Mouse (Mus musculus): Measurements from ENCODE around the gene Pkdcc.
A peak's percentile ranks its signal among the peaks of the same experiment; 100 is the strongest.

Gene Pkdcc

DNA sequence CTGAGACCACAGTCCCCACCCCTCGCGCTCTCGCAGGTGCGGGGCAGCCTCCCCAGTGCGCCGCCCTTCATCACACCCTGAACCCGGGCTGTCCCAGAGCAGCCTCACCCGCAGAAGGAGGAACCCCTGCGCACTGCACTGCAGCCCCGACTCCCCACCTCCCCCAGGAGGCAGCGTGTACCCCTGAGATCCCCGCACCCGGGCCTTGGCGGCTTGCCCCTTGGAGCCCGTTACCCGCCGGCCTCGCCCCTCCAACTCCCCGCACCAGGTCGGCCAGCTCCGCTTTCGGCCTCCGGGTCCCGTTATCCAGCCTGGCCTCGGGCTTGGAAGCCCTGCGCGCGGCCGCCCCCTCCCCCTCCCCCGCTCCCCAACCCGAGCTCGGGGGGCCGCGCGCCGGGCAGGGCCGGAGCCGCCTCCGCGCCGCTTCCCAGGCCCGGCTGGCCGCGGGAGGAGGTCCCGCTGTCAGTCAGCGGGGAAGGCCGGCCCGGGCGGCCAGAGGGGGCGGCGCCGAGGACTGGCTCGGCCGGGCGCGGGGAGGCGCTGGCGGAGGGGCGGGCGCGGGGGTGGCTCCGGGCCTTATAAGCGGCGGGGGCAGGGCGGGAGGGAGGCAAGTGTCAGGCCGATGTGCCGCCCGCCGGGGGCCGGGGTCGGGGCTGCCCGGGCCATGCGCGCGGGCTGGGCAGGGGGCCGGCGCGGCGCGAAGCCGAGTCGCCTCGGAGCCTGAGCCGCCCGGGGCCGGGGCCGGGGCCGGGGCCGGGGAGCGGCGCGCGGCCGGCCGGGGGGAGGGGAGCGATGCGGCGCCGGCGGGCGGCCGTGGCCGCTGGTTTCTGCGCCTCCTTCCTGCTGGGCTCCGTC lies at the start of gene Pkdcc:
Gene Pkdcc (plus strand): TSS at position 619 of the 855 bp plus-strand sequence.
- peak; percentile 3 for DNase-seq (ENCODE audit: low read depth)

DNA sequence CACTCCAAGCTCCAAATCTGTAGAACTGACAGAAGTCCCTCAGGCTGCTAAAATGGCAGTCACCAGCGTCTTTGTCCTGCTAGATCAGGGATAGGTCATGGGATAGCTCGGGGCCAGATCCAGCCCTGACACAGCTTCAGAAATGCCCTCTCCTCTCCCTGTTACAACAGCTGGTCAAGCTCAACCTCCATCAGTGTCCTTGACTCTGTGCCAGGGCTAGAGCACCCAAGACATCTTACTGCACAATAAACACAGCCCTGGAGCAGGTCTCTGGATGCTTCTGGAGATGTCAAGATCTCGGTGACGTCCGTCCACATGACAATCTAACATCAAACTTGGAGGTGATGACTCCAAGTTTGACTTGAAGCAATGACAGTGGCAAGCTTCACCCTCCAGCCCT lies 48.9 kb upstream of the Pkdcc start:
- DNase-seq (ENCODE audit: low read depth), result no peak

DNA sequence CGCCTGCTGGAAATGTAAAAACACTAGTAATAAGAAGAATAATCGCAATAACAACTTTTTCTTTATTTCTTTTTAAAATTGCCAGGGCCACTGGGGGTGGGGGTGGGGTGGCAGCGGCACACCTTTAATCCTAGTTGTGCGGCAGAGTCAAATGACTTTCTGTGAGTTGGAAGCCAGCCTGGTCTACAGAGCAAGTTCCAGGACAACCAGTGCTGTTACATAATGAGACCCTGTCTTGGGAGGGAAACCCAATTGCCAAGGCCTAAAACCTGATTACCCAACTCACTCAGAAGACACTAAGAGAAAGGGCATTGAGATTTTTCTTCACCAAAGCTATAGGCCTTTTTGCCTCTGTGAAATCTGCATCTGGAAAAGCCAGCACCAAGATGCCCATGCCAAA lies 38.9 kb upstream of the Pkdcc start:
- DNase-seq (ENCODE audit: low read depth), result no peak

DNA sequence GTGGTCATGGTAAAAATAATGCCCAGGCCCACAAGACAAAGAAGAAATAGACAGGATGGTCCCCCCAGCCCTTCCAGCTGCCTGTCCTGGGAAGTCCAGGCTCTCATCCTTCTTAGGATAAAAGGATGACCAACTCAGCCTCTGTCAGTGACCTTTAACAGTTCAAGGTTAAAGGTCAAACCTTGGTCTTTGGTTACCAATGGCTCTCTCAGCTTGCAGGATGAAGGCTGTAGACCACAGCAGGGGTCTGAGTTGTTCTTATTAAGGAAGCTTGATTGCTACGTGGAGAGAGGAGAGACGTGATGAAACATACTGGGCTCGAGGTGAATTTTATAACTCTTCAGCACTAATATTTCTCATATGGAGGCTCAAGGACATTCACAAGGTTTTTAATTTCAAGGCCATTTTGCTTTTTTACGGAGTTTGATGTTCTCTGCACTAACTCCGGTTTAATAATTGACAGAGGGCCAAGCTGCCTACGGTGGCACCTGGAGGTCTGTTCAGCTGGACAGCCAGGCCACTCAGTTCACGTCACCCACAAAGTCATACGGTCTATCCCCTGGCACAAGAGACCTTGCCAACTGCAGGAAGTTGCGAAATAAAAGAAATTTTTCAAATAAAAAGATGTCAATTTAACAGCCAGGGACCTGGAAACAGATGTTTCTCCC lies 36.5 kb upstream of the Pkdcc start:
- no peak for DNase-seq (ENCODE audit: low read depth)

DNA sequence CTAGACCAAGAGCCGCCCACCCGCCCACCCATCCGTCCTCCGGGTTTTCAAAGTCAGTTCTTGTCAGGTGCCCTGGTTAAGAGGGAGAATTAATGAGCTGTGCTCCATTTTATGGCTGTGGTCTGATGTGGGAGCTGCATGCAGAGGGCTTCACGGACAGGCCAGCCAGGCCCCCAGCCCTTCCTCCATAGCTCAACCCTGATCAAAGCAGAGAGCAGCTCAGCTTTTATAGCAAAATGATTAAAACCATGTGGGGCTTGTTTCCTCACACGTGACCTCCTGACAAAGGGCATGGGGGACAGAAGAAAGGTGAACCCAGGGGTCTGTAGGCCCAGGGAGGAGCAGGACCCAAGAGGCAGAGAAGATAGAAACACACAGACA lies 36.0 kb upstream of the Pkdcc start:
- no peak for DNase-seq (ENCODE audit: low read depth)

DNA sequence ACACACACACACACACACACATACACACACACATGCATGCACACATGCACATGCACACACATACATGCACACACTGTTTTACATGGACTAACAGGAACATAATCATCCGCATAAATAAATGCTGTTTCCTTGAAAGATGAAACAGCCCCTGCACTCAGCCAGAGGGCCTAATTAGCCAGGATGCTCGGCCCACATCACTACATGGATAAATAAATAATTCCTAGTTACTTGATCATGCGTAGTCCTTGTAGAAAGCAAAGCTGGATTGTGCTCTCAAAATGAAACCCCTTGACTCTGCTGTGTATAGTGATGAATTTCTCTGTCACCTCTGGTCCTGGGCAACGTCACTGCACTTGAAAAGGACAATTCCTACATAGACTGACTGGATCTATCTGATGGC lies 35.5 kb upstream of the Pkdcc start:
- no peak for DNase-seq (ENCODE audit: low read depth)

DNA sequence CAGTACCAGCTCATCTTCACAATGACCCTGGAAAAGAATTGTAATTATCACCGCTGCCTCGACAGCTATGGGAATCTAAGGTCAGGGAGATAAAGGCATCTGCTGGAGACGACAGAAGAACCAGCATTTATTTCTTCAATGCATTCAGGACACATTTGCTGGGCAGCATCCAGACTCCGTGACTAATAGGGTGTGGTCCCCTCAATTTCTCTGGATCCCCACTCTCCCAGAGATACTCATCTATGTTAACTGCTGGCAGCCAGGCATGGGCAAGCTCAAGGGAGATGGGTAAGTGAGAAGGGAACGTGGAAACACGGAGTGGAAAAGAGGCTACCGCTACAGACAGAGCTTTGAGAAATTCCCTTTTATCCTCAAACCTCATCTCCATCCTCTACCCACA lies 34.0 kb upstream of the Pkdcc start:
- no peak for DNase-seq (ENCODE audit: low read depth)

DNA sequence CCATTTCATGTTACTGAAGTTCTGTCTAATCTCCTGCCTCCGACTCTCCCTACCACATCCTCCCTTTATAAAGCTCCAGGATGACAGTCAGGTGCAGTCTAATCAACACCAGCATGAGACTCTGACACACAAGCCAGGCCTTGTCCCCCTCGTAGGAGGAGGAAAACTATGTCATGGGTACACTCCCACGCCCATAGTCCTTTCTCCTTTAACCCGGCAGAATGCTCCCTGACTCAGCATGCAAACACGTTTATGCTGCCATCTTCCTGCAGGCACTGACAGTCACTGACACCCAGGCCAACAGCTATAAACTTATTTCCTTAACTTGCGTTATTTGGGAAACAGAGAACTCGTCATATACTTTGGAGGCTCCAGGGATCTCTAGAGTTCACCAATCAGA lies 33.5 kb upstream of the Pkdcc start:
- DNase-seq (ENCODE audit: low read depth), result no peak

DNA sequence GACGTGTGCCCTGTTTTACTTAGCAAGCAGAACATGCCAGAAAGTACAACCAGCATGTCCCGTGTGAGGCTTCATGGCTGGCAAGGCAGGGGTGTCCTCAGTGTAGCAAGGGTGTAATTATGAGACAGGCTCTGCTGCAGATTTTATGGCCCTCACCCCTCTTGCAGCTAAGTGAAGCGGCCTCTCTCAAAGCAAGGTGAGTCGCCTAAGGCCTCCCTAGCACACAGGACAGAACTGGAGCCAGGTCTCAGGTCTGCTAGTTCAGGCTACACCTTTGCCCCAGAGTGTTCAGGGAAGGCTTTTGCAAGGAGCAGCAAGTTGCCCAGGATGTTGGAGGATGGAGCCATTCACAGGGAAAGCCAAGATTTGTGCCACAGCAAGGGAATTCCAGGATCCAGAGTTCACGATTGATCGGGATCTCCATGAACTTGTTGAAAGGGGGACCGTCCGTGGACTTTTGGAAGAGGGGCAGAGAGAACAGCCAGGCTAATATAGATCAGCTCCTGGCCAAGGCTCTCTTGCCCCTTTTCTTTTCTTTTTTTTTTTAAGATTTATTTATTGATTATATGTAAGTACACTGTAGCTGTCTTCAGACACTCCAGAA lies 32.9 kb upstream of the Pkdcc start:
- DNase-seq (ENCODE audit: low read depth), result no peak

DNA sequence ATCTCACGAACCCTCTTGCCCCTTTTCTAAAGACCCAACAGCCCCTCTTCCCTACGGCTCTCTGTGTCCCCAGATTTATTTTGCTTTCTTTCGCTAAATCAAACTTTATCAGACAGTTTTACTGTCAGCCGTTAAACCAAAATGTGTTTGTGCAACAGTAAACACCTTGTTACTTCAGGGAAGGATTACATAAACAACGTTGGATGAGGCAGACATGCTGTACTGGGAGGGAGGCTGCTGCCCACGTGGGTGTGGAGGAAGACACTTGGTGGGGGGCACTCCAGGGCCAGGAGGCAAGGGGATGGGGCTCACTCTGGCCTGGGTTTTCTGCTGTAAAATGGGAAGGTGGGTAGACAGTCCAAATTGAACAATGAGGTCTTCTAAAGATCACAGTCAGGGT lies 32.3 kb upstream of the Pkdcc start:
- DNase-seq (ENCODE audit: low read depth), result no peak

DNA sequence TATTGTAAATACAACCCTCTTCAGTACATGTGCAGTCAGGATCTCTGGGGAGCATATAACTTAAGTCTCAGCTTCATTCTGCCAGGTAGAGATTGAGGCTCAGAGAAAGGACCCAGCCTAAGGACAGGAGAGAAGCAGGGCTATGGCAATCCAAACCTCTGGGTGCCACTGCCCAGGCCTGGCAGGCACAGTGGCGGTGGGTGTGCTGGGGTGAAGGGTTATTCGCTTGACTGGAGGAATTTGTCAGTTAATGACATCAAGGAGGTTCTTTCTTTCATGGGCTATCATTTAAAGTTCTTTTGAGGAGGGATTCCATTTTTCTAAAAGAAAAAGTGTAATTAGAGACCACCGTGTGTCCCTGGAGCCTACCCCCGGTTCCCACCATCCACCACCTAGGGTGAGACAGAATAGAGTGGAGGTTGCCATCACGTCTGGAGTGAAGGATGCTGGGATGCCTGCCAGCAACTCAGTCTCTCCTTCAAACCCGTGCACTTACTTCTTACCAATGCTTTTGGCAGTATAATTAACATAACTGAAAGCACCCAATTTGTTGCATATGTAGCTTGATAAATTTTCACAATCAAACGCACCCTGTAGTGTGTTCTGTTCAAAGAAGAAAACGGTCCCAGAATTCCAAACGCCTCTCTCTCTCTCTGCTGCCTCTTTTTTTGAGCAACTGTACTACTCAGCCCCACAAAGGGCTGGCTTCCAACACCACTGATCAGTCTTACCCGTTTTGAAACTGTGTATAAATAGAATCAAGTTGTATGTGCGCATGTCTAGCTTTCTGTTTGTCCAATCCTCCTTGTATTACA lies 27.1 kb upstream of the Pkdcc start:
- no peak for DNase-seq (ENCODE audit: low read depth)

DNA sequence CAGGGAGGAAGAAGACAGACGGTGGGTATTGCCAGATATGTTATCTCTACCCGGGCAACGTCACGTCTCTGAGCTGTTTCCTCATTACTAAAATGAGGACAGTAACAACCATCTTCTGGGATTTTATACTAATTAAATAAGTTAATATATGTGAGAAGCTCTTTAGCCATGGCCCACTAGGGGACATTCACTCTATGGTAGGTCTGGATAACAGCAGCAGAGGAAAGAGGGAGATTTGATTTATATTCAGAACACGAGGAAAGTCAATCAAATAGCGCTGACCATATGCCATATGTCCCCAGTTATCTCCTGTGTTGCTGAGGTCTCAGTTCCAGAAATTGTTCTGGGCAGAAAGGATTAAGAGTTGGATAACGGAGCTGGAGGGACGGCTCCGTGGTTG lies 24.3 kb upstream of the Pkdcc start:
- DNase-seq (ENCODE audit: low read depth), result no peak

DNA sequence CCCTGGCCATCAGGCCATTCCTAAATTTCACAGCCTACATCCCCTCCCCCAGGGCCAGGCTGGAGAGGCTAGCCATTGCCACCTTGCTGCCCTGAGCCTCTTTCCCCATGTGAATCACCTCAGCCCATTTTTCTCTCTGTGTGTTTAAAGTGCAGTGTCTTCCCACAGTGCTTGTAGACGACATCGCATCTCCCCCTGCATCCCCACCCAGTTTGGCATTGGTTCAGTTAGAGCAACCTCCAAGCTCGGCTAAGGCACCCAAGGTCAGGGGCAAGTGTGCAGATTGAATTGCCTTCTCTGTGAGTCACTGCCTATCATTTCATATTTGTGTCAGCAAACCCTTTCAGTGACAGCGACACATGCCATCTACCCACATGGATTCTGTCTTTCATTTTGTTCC lies 20.6 kb upstream of the Pkdcc start:
- DNase-seq (ENCODE audit: low read depth), result no peak

DNA sequence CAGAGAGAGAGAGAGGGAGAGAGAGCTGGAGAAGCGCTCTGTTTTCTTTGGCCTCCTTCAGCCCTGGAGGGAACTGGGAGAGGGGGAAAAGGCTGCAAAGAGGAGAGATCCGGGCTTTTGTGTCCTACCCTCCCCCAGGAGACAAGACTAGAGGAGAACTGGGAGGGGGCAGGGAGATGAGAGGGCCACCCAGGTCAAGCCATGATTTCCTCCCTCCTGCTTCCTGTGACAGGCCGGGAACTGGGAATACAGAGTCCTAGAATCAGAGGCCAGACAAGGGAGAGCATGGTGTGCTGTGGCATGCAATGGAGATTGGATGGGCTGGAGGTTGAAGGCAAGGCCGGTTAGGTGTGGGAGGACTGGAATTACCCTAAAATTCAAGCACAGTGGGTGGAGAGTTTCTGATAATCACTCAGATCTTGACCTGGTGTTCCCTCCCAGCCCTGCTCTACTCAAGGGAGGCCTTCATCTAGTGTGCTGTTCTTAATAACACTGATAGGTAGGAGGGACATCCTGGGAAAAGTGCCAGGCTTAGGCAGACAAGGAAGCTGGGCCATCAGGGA lies 17.6 kb upstream of the Pkdcc start:
- no peak for DNase-seq (ENCODE audit: low read depth)

DNA sequence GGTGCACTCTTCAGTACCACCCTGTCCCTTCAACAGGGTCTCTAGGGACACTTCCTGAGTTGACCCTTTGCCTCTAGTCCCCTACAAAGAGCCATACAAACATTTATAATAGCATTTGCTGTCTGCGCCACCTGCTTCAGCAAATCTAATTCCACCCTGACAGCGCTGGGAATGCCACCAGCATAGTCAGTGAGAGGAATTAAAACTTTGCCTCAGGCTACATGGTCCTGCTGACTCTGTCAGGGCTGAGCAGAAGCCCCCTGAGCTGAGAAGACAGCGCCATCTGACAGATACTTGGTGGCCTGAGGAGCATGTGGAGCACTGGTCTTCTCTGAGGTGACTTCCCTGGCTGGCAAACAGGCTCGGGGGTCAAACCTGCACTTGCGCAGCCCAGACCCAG lies 14.6 kb upstream of the Pkdcc start:
- no peak for DNase-seq (ENCODE audit: low read depth)

DNA sequence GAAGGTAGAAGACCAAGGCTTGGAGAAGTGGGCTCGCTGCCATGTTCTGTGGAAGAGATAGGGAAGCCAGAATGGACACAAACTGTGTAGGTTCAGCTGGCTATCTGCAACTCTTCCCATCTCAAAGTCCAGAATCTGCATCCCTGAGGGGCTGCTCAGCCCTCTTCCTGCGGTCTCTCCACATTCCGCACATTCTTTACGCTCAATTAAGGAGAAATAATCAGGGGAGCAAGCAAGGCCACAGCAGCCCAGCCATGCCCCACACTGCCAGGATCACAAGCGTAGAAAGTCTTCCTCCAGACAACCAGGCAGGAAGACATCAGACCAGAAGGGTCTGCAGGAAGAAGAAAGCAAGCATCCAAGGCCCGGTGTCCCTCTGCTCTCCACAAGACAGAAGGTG lies 13.8 kb upstream of the Pkdcc start:
- DNase-seq (ENCODE audit: low read depth), result no peak

DNA sequence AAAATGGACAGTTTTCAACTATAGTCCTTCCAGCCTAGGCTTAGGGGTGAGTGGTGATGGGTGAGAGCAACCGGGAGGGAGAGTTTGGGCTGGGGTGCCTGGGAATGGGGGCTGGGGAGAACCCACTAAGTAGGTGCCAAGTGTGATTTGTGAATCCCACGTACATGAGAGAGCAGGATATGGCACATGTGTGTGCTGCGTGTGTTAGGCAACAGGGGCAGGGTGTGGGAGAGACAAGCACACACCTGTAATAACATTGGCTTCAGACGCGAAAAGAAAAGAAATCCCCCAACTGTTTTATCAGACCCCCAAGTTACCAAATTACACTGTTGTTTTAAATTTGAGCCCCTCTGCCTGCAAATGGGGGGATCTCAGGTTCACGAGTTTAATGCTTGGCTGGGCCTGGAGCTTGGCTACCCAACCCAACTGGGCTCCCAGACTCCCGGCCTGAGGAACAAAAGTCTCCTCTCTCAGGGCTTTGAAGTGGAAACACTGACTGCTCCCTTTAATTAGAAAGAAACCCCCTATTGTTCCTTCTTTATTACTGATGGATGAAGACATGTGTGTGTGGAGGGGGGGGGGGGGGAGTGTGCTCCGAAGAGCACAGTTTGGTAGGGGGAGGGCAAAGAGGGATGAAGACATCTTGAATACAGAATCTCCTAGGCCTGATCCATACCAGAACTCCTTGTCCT lies 11.3 kb upstream of the Pkdcc start:
- no peak for DNase-seq (ENCODE audit: low read depth)

DNA sequence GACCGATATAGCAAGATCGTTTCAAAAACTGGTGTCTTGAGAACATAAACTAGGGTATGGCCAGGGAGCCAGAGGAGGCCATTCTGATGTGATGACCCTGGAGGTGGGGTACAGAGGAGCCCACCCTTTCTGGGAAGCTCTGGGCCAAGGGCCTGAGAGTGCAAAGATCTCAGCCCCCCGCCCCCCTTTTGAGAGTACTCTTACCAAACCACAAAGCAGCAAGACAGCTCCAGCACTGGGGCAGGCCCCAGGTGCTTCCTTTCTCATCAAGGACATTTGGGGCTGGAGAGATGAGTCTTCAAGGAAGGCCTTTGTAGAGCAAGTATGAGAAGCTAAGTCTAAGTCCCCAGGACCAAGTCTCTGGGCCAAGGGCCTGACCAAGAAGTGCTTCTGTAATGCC lies 7.8 kb upstream of the Pkdcc start:
- no peak for DNase-seq (ENCODE audit: low read depth)

DNA sequence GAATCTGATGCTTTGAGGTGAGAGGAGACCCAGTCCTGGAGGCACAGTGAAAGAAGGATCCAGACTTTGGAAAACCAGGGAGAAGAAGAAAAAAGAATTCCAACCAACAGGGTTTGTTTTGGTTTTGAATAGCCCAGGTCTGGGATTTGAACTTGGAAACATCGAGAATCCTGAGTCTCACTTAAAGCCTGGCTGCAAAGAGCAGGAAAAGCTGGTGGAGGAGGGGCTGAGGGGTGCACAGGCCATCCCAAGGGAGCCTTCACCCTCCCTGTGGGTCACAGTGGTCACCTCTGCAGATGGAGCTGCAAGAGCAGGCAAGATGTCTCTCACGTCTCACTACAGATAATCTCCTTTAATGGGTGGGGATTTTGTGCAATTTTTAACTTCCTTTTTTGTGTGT lies 6.6 kb upstream of the Pkdcc start:
- DNase-seq (ENCODE audit: low read depth), result no peak

DNA sequence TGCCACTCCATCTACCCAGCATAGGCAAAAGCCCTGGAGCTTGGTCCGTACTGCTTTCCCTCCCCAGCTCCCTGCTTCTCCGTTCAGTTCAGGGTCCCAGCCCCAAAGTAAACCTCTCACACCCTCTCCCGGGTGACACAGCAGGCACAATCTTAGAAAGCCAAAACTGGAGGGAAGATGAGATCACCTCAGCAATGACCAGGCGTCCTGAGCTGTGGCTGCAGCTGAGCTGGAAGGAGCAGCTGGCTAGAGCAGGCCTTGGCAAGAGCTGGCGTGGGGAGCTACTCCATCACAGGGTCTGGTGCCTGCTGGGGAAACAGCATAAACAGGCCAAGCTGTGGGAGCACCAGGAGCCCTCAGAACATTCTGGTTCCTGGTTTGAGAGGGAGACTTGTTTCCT lies 4.6 kb upstream of the Pkdcc start:
- DNase-seq (ENCODE audit: low read depth), result no peak

DNA sequence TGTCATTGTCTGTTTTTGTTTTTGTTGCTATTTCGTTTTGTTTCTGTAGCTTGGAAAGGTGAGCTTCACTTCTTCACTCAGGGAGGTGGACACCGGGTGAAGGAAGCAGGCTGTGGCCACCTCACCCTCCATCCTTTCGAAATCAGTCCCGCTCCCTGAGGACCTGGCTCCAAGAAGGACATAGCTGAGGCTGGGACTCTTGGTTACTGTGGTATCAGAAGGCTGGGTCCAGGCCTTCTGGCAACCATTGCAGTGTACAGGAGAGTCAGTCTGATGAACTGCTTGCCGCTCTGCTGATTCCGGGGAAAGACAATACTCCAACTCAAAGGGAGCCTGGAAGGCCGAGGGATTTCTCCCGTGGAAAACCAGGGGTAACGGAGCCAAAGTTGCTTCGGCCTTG lies 3.9 kb upstream of the Pkdcc start:
- DNase-seq (ENCODE audit: low read depth), result no peak

DNA sequence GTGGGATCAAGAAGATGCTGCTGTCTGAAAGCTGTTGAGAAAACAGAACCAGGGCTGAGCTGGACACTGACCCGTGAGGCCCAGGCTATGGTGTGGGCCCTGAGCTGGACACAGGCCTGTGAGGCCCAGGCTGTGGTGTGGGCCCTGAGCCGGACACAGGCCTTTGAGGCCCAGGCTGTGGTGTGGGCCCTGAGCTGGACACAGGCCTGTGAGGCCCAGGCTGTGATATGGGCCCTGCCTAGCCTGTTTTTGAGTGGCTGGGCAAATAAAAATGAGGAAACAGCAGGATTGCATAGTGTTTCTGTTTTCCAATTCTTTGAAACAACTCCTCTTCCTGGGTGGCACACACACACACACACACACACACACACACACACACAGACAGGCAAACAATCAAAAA lies 2.7 kb upstream of the Pkdcc start:
- no peak for DNase-seq (ENCODE audit: low read depth)
